Mouse (Mus musculus) olfactory bulb, adult 2 months (tissue): ENCODE results near the gene Gm28038.

Experiments
- CTCF ChIP-seq: fragments of 200-500 bp; IDR thresholded peaks from 2 replicates; pipeline ENCODE4 v1.5.1; 2012; ENCODE audit warnings: low read depth, mild to moderate bottlenecking, low read length, moderate library complexity; ENCODE audit not compliant: insufficient read depth
- POLR2A ChIP-seq: fragments of 200-500 bp; IDR thresholded peaks from 2 replicates; pipeline ENCODE4 v1.6.1; 2012; ENCODE audit warnings: mild to moderate bottlenecking, low read depth, low read length, moderate library complexity; ENCODE audit not compliant: insufficient read depth

DNA sequence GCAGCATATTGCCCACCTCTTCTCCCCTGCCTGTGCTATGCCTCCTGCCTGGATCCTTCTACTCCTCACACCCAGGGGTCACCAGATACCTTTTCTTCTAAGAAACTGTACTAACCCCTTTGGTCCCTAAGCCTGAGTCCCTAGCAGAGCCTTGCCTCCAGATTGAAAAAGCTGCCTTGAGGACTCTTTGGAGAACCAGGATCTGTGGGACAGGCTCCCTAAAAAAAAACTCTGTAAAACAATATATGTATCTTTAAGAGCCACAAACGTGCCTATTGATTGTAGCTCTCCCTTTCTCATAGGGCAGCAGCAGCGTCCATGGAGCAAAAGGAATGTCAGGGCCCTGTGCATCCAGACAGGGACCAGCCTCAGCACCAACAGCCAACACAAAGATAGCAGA lies 40.6 kb upstream of the Gm28038 start, which contains the start of gene Gm28035:
- TF ChIP-seq POLR2A (no peak), CTCF (no peak)
